Mouse (Mus musculus) erythroblast, adult 5-6 weeks (primary cell): ENCODE results near the gene Farp1. TPM values are rescaled to one million over a fixed set of nuclear protein-coding genes. Genes with fewer than 3 reads are reported as not detected.
"Not testable (repeated sequence)": the region's sequence is repeated elsewhere in the genome, so short reads cannot be mapped to it uniquely, and the experiment has no call there.

Experiments
- ATAC-seq: replicated peaks from 2 replicates; pipeline ENCODE4 v1.8.0; 2016; ENCODE audit warnings: moderate number of reproducible peaks, mild to moderate bottlenecking, moderate TSS enrichment, inconsistent platforms; ENCODE audit not compliant: poor library complexity, low FRiP score, severe bottlenecking
- total RNA-seq, 2 experiments: library from RNA; stranded (forward) in 1 of 2; stranded (reverse) in 1 of 2; fragments of 150-400 nt in 1 of 2; fragments of 200-764, 138-1000 nt in 1 of 2; gene quantifications; 2 replicates each; pipeline versions ENCODE4 v1.2.3 to v1.2.4; 2015 to 2017; ENCODE audit warnings: low replicate concordance in 2 of 2

The Farp1 gene
- total RNA-seq, 2 experiments from 2014 or later, result 0.58 to 1.5 TPM

DNA sequence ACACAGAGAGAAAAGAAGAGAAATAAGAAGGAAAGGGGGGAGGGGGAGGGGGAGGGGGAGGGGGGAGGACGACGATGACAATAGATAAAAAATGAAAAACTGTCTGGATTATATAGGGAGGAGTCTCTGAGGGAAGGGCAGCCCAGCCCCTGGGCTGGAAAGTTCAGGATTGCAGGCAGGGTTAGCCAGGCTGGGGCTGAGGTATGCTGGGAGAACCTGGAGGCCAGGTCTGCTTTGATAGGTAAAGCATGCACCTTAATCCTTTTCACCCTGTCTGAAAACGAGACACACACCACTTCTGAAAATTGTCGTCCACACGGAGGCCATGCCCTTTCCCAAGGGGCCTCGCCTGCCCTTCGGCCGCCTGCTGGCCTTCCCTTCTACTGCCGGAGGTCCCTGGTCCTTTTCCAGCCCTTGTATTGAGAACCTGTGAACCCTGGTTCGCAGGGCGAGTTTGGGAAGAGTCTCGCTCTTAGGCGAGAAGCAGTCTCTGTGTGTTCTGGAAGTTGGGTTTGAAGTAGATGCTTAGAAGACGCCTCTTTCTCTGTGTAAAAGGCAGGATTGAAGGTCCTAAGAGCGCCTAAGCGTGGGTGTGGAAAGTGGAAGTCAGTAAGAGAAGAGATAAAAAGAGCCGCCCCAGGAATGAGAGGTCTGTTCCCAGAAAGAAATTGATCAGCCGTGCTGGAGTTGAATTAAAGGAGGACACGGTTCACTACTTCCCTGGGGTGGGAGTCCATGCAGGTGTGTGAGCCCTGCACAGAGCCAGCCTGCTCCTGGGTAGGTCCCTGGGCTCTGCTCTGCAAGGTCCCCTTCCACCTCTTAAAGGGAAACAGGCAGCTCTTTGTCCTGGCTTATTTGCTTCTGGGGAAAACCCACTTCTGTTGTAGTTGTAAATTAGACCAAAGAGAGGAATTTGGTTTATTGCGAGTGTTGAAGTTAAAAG lies 94.1 kb downstream of the Farp1 start:
- ATAC-seq, result no peak

DNA sequence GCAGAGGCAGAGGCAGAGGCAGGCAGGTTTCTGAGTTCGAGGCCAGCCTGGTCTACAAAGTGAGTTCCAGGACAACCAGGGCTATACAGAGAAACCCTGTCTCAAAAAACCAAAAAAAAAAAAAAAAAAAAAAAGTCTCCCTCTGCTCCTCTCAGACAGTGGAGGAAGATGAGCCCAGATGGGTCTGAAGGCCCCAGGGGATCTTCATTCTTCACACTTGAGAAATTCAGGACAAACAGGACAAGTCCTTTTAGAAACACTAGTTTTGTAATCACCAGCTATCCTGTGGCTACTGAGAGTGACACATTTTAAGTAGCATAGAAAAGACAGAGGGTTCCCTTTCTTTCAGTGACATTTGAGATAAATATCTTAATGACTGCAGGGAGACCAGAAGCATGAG lies 95.4 kb downstream of the Farp1 start:
- not testable (repeated sequence) for ATAC-seq

GRCm38 (mm10) chr14:121134414-121134813 lies 99.4 kb downstream of the Farp1 start:
- no peak for ATAC-seq

- ATAC-seq, result no peak
Measured at GRCm38 (mm10) chr14:121143831-121144455, 108.9 kb downstream of the Farp1 start.

- no peak for ATAC-seq
Measured at GRCm38 (mm10) chr14:121144496-121144895, 109.5 kb downstream of the Farp1 start.

- no peak for ATAC-seq
Measured at GRCm38 (mm10) chr14:121145291-121145690, 110.3 kb downstream of the Farp1 start.

GRCm38 (mm10) chr14:121145698-121146097 lies 110.7 kb downstream of the Farp1 start:
- no peak for ATAC-seq

- no peak for ATAC-seq
Measured at GRCm38 (mm10) chr14:121146213-121146612, 111.2 kb downstream of the Farp1 start.

DNA sequence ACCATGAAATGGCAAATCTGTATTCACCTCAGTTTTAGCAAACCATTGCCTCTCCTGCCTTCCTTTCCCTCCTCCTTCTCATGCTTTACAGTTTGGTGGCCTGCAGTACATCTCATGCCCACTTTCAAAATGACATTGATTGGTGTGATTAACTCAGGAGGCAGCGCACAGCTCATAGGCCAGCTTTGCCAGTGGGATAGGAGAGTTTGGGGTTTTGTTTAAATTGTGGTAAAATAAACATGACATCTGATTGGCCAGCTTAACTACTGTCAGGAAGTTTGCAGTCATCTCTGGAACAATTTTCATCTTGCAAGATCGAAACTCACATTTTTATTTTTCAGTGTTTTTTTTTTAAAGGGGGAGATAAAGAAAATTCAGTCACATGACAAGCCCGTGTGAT lies 112.0 kb downstream of the Farp1 start:
- ATAC-seq, result no peak

GRCm38 (mm10) chr14:121148088-121148785 lies 113.2 kb downstream of the Farp1 start:
- ATAC-seq, result no peak

DNA sequence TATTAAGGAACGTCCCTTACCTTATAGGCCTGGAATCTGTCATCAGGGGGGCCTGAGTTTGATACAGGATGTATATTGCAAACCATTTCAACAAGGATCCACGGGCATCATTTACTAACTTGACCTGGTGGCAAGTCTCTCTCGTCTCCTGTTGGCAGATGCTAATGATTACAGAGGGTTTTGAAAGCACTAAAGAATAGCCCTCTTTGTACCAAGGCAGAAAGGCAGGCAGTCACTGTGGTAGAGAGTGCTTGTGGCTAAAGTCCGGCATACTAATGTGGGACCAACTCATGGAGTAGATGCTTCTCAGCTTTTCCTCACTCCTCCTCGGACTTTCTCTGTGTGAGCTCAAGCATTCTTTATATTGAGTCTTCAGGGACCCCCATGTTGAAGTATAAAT lies 115.0 kb downstream of the Farp1 start:
- ATAC-seq, result no peak

- ATAC-seq, result no peak
Measured at GRCm38 (mm10) chr14:121151837-121152236, 116.8 kb downstream of the Farp1 start.

GRCm38 (mm10) chr14:121152771-121153170 lies 117.8 kb downstream of the Farp1 start:
- ATAC-seq, result no peak

- no peak for ATAC-seq
Measured at GRCm38 (mm10) chr14:121153260-121153659, 118.3 kb downstream of the Farp1 start.

GRCm38 (mm10) chr14:121155173-121155572 lies 120.2 kb downstream of the Farp1 start:
- ATAC-seq, result no peak

GRCm38 (mm10) chr14:121158616-121159015 lies 123.6 kb downstream of the Farp1 start:
- no peak for ATAC-seq

DNA sequence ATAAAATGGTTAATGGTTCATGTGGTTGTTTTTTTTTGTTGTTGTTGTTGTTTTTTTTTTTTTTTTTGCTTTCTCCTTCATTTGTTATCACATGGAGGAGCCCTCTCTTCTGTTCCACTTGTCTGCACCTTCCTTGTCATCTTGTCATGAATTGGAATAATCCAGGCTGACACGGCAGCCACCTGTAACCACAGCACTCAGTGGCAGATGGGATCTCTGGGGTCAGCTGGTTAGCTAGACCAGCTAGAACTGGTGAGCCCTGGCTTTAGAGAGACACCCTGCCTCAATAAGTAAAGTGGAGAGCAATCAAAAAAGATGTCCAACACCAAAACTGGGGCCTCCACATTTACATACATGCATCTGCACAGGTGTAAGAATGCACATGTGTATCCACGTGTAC lies 127.8 kb downstream of the Farp1 start:
- ATAC-seq, result no peak

DNA sequence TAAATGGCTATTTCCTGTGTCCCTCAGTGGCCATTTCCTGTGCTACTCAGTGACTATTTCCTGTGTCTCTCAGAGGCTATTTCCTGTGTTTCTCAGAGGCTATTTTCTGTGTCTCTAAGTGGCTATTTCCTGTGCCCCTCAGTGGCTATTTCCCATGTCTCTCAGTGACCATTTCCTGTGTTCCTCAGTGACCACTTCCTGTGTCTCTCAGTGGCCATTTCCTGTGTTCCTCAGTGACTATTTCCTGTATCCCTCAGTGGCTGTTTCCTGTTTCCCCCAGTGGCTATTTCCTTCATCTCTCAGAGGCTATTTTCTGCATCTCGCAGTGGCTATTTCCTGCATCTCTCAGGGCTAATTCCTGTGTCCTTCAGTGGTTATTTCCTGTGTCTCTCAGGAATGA lies 129.9 kb downstream of the Farp1 start:
- no peak for ATAC-seq

GRCm38 (mm10) chr14:121165408-121166037 lies 130.5 kb downstream of the Farp1 start:
- ATAC-seq, result no peak

- ATAC-seq, result no peak
Measured at GRCm38 (mm10) chr14:121166038-121166436, 131.0 kb downstream of the Farp1 start.
